Comparison of ENCODE assay signal across 8 mouse cellular contexts in the genomic region with DNA sequence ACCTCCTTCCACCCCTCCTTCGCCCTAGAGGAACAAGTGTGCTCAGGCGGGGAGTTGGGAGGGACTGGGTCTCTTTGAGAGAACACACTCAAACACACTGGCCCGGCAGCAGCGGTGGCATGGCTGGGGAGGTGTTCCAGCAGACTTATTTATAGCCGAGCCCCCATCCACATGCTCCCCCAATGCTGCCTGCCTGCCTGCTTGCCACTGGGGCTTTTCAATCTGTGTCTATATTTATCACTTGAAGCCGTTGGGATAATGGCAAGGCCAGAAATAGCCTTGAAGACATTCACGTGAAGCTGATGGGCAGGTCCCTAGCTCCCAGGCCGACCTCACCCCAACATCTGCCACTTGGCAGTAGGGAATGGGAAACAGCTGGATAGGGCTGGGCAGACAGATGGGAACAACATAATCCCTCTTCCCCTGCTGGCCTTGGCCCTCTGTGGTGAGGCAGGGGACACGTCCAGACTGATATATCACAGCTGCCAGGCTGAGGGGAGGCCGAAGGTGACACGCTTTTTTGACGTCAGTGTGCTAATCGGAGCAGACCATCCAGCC. TPM values are rescaled to one million over a fixed set of nuclear protein-coding genes. Genes with fewer than 3 reads are reported as not detected.
DNase-seq lines count a peak whose midpoint lies in the region; ATAC-seq lines count a peak whose summit lies in the region.

No protein-coding gene starts in this region.

- WGBS in kidney, embryonic 16.5 days = 18% methylated on average over 13 of the region's 13 CpGs

- H3K4me2 ChIP-seq in kidney, embryonic 16.5 days (replicated peaks; ENCODE audit: low read depth, low read length) = no peak overlapping the region

- H3K4me3 ChIP-seq in kidney, embryonic 16.5 days (ENCODE audit: low read length) = no peak overlapping the region

- intact Hi-C loops in left cerebral cortex, postnatal 4 days (cut with DNase I) = no loop called here

- DNase-seq in left cerebral cortex, postnatal 4 days = peak; percentile 37
- no peak for DNase-seq in left cerebral cortex, adult 8-10 months (ENCODE audit: low spot score in 2 of 2)
- DNase-seq in heart, adult 11 months = peak; percentile 99
- peak; percentile 44 for DNase-seq in neural tube, embryonic 10.5 days (ENCODE audit: extremely low spot score, low spot score)
- no peak for DNase-seq in thymus, adult 18-20 months
- no peak for DNase-seq in spleen, postnatal 10 days (ENCODE audit: low spot score in 2 of 2)

- H3K36me3 ChIP-seq in kidney, embryonic 16.5 days (ENCODE audit: insufficient read depth, low read length) = no peaks in the 10 kb centered on the region

- ATAC-seq in kidney, embryonic 16.5 days (ENCODE audit: low FRiP score, low TSS enrichment) = peak; percentile 70
- ATAC-seq in monocyte, adult 5-6 weeks (replicated peaks; ENCODE audit: insufficient number of reproducible peaks, low FRiP score, low TSS enrichment, poor library complexity, severe bottlenecking) = no peak

- peaks cover 52% of the 10 kb centered on the region for H3K4me1 ChIP-seq in kidney, embryonic 16.5 days (ENCODE audit: insufficient read depth, low read length)

- no peaks in the 10 kb centered on the region for H3K9me3 ChIP-seq in kidney, embryonic 16.5 days (ENCODE audit: low read length)

- H3K27ac ChIP-seq in kidney, embryonic 16.5 days (ENCODE audit: low read length) = peak overlapping the region; percentile 69

- H3K9ac ChIP-seq in kidney, embryonic 16.5 days (replicated peaks; ENCODE audit: low read length) = no peak overlapping the region

- H3K27me3 ChIP-seq in kidney, embryonic 16.5 days (ENCODE audit: insufficient read depth, low read length) = no peaks in the 10 kb centered on the region

RNA-seq across cellular contexts. Expression of gene Pitpnm2, which starts 43.0 kb away (rescaled TPM):
- 100 to 1,000 TPM; 146 to 151 TPM for total RNA-seq in left cerebral cortex, postnatal 4 days (2021)
- 100 to 1,000 TPM; 235 to 257 (median 249) TPM for total RNA-seq in left cerebral cortex, adult 8-10 months (2022)
- 3.9 and 4.1 TPM in 2 replicates for polyA plus RNA-seq in kidney, embryonic 16.5 days (2015; fragmentation: Nextera tagmentation; extraction: Ambion mirVana)
- total RNA-seq in monocyte, adult 5-6 weeks (2017) = 1.1 to 2.8 TPM (median 1.3 TPM) in 3 replicates

Comparison
In these comparisons a context has a peak if more than half of its experiments do, and no peak if none do; other contexts are left out.
1. DNase-seq: peak in left cerebral cortex, postnatal 4 days (single experiment), heart, adult 11 months (single experiment) and neural tube, embryonic 10.5 days (single experiment); none in left cerebral cortex, adult 8-10 months (0 of 2), thymus, adult 18-20 months (0 of 2) and spleen, postnatal 10 days (0 of 2).
2. RNA of gene Pitpnm2, which starts 43.0 kb away (total RNA-seq): 235 to 257 TPM in left cerebral cortex, adult 8-10 months and 146 to 151 TPM in left cerebral cortex, postnatal 4 days; 1.1 to 2.8 TPM in monocyte, adult 5-6 weeks; every median in the first group is over 10 times any median in the second.